Mouse (Mus musculus) cortical plate, adult 2 months (tissue): ENCODE data around the gene Spred2. TPM values are rescaled to one million over a fixed set of nuclear protein-coding genes. Genes with fewer than 3 reads are reported as not detected.

Source experiments
- H3K27ac ChIP-seq: fragments of 200-500 bp; 2 replicates; pipeline ENCODE4 v1.5.1; 2012; ENCODE audit warnings: low read length, control low read depth, inconsistent platforms; ENCODE audit not compliant: insufficient read depth
- H3K4me1 ChIP-seq: fragments of 200-500 bp; 2 replicates; pipeline ENCODE4 v1.6.1; 2011; ENCODE audit warnings: low read length; ENCODE audit not compliant: control insufficient read depth, insufficient read depth
- H3K4me3 ChIP-seq: fragments of 200-500 bp; 2 replicates; pipeline ENCODE4 v1.5.1; 2011; ENCODE audit warnings: mild to moderate bottlenecking, low read length, control low read depth; ENCODE audit not compliant: insufficient read depth
- CTCF ChIP-seq: fragments of 200-500 bp; IDR thresholded peaks from 2 replicates; pipeline ENCODE4 v1.5.1; 2011; ENCODE audit warnings: mild to moderate bottlenecking, control low read depth, low read length; ENCODE audit not compliant: insufficient read depth; ENCODE audit errors: extremely low read depth
- POLR2A ChIP-seq: fragments of 200-500 bp; IDR thresholded peaks from 2 replicates; pipeline ENCODE4 v1.6.1; 2011; ENCODE audit warnings: mild to moderate bottlenecking, low read length, control low read depth; ENCODE audit not compliant: insufficient read depth; ENCODE audit errors: extremely low read depth
- polyA plus RNA-seq: library from polyadenylated mRNA; depleted of rRNA; stranded (reverse); fragments of >200 nt; gene quantifications from 2 replicates; pipeline ENCODE4 v1.2.3, GENCODE M21; 2012

The Spred2 gene
- polyA plus RNA-seq, 1 experiment = 42.0 TPM

- H3K27ac ChIP-seq = no peak overlapping the region
- TF ChIP-seq CTCF (no peak), POLR2A (no peak)
- H3K4me3 ChIP-seq = no peak overlapping the region
- H3K4me1 ChIP-seq = peaks cover 12% of the 10 kb centered on the region
Observed at GRCm38 (mm10) chr11:19986871-19987755, 62.9 kb downstream of the Spred2 start.

GRCm38 (mm10) chr11:19987756-19988091, 63.5 kb downstream of the Spred2 start:
- no peak for TF ChIP-seq CTCF
- no peak for TF ChIP-seq POLR2A
- no peak overlapping the region for H3K27ac ChIP-seq
- H3K4me1 ChIP-seq = peaks cover 8% of the 10 kb centered on the region
- H3K4me3 ChIP-seq = no peak overlapping the region

GRCm38 (mm10) chr11:19988224-19988623, 64.0 kb downstream of the Spred2 start:
- Histone ChIP-seq H3K27ac (no peak overlapping the region), H3K4me3 (no peak overlapping the region), H3K4me1 (peaks cover 3% of the 10 kb centered on the region)
- TF ChIP-seq POLR2A = no peak
- no peak for TF ChIP-seq CTCF

GRCm38 (mm10) chr11:19988631-19989030, 64.5 kb downstream of the Spred2 start:
- Histone ChIP-seq H3K4me3 (no peak overlapping the region), H3K27ac (no peak overlapping the region), H3K4me1 (peaks cover 3% of the 10 kb centered on the region)
- no peak for TF ChIP-seq CTCF
- TF ChIP-seq POLR2A = no peak

GRCm38 (mm10) chr11:19989141-19989910, 65.2 kb downstream of the Spred2 start:
- Histone ChIP-seq H3K4me3 (no peak overlapping the region), H3K27ac (no peak overlapping the region), H3K4me1 (peaks cover 1% of the 10 kb centered on the region)
- TF ChIP-seq POLR2A (no peak), CTCF (no peak)

- no peak overlapping the region for H3K27ac ChIP-seq
- peaks cover 1% of the 10 kb centered on the region; the same call in 1 of the 2 replicates for H3K4me1 ChIP-seq
- TF ChIP-seq POLR2A (no peak), CTCF (no peak)
- H3K4me3 ChIP-seq = no peak overlapping the region
Observed at GRCm38 (mm10) chr11:19990731-19991130, 66.6 kb downstream of the Spred2 start.

- no peak overlapping the region for H3K27ac ChIP-seq
- H3K4me1 ChIP-seq = peaks cover 4% of the 10 kb centered on the region; the same call in 1 of the 2 replicates
- H3K4me3 ChIP-seq = no peak overlapping the region
- TF ChIP-seq CTCF = no peak
- TF ChIP-seq POLR2A = no peak
Observed at GRCm38 (mm10) chr11:19991303-19991976, 67.3 kb downstream of the Spred2 start.

- H3K4me3 ChIP-seq = no peak overlapping the region
- TF ChIP-seq POLR2A (no peak), CTCF (no peak)
- no peak overlapping the region for H3K27ac ChIP-seq
- peaks cover 4% of the 10 kb centered on the region; the same call in 1 of the 2 replicates for H3K4me1 ChIP-seq
Observed at GRCm38 (mm10) chr11:19992341-19993281, 68.4 kb downstream of the Spred2 start.

GRCm38 (mm10) chr11:19993753-19994152, 69.6 kb downstream of the Spred2 start:
- TF ChIP-seq POLR2A (no peak), CTCF (no peak)
- Histone ChIP-seq H3K4me3 (no peak overlapping the region), H3K4me1 (peaks cover 4% of the 10 kb centered on the region; the same call in 1 of the 2 replicates), H3K27ac (no peak overlapping the region)
